Mouse (Mus musculus) T-cell, adult 2 months (primary cell): ENCODE measurements around the gene Tmem258.

Experiments used
- DNase-seq: peaks from one replicate; pipeline ENCODE4 v3.0.0; 2022; ENCODE audit warnings: low spot score

The Tmem258 gene

GRCm38 (mm10) chr19:10223561-10223960, 19.7 kb downstream of the Tmem258 start:
- DNase-seq, result no peak

GRCm38 (mm10) chr19:10224637-10225453, 21.0 kb downstream of the Tmem258 start:
- no peak for DNase-seq

GRCm38 (mm10) chr19:10225767-10226166, 22.0 kb downstream of the Tmem258 start:
- DNase-seq, result no peak

GRCm38 (mm10) chr19:10231016-10231415, 27.2 kb downstream of the Tmem258 start:
- no peak for DNase-seq

GRCm38 (mm10) chr19:10231871-10232270, 28.1 kb downstream of the Tmem258 start:
- no peak for DNase-seq

GRCm38 (mm10) chr19:10232327-10233017, 28.7 kb downstream of the Tmem258 start:
- DNase-seq, result no peak

GRCm38 (mm10) chr19:10235784-10236565, 32.2 kb downstream of the Tmem258 start:
- no peak for DNase-seq

- no peak for DNase-seq
Measured at GRCm38 (mm10) chr19:10238477-10238876, 34.7 kb downstream of the Tmem258 start.

GRCm38 (mm10) chr19:10239419-10239818, 35.6 kb downstream of the Tmem258 start:
- no peak for DNase-seq

GRCm38 (mm10) chr19:10239975-10240653, 36.3 kb downstream of the Tmem258 start:
- peak; percentile 5 for DNase-seq

- peak; percentile 70 for DNase-seq
Measured at GRCm38 (mm10) chr19:10240654-10241305, 37.0 kb downstream of the Tmem258 start, which contains the start of gene Myrf. Myrf (minus strand) TSS chr19:10240748.

- no peak for DNase-seq
Measured at GRCm38 (mm10) chr19:10242916-10243315, 39.1 kb downstream of the Tmem258 start.

- no peak for DNase-seq
Measured at GRCm38 (mm10) chr19:10244183-10244582, 40.4 kb downstream of the Tmem258 start.

- DNase-seq, result no peak
Measured at GRCm38 (mm10) chr19:10247165-10247564, 43.4 kb downstream of the Tmem258 start.

- no peak for DNase-seq
Measured at GRCm38 (mm10) chr19:10248128-10248527, 44.3 kb downstream of the Tmem258 start.
